Mouse (Mus musculus): ENCODE results near the gene Slc43a2.
"Not testable (repeated sequence)": the region's sequence is repeated elsewhere in the genome, so short reads cannot be mapped to it uniquely, and the experiment has no call there.

The Slc43a2 gene

DNA sequence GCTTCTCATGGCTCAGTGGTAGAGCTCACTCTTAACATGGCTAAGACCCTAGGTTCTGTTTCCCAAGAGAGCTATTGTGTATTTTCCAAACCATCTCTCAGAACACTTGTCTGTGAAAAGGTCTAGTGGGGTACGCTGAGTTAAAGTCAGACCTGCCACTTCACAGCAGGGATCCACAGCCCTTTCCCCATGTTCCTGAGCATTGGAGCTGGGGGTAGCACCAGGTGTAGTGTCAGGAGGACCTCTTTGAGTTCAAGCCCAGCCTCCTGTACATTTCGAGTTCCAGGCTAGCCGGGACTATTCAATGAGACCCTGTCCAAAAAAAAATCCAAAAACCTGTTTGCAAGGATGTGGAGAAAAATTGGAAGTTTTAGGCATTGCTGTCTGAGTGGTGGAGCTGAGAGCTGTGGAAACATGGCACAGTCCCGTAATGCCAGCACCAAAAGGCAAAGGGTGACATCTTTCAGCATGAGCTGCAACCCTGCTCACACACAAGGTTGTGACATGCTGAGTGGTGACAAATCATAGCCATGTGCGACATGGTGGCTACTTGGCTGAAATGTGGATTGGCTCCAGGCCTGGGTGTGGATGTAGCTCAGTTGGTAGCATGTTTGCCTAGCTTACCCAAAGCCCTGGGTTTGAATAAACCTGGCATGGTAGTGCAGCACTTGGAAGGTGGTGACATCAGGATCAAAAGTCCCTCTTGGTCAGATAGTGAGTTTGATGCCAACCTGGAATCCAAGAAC, 43.1 kb downstream of the Slc43a2 start:
- DNase-seq: no peak

DNA sequence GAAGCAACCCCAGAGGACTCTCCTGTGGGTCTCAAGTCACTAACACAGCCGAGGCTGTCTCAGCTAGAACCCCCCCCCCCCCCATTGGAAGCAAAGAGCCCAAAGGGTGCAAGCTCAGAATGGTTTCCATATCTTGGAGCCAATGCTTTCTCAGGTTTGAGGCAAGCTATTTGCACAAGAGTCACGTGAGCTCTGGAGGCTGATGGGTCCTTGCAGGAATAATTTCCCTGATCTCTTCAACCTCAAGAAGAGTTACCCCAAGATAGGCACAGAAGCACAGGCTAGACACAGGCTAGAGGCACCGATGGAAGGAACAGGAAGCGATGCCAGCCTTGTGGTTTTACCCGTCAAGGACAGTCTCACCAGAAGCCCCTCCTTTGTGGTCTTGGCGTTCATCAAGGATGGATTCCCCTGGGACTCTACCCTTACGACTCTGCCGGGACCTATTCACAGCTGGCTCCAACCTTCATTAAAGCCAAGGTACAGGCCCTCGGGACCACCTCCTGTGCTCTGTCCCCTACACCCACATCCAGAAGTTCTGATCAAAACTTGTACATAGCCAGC, 44.1 kb downstream of the Slc43a2 start:
- no peak for DNase-seq

DNA sequence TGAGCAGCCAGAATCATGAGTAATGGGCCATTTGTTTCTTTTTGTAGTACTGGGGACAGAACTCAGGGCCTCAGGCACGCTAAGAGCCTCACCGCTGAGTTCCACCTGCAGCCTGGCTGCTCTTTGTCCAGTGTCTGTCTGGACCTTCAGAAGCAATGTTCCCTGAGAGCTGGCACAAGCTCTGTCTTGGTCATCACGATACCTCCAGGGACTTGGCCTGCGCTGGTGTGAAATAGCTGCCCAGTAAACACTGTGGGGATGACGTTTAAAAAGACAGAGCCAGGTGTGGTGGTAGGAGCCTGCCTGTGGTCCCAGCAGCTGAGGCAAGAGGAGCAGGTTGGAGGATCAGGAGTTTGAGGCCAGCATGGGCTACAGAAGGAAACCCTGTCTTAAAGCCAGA, 47.1 kb downstream of the Slc43a2 start:
- DNase-seq: no peak

DNA sequence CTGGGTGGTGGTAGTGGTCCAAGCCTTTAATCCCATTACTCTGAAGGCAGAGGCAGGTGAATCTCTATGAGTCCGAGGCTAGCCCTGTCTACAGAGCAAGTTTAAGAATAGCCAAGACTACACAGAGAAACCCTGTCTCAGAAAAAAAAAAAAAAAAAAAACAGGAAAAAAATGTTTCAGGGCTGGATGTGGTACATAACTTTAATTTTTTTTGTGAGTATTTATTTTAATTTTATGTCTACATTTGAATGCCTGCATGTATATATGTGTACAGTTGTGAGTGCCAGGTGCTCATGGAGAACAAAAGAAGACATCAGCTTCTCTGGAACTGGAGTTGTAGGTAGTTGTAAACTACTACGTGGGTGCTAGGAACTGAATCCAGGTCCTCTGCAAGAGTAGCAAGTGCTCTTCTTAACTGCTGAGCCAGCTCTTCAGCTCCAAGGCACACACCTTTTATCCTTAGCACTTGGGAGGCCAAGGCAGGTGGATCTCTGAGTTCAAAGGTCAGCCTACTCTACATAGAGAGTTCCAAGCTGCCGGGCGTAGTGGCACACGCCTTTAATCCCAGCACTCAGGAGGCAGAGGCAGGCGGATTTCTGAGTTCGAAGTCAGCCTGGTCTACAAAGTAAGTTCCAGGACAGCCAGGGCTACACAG, 50.1 kb downstream of the Slc43a2 start:
- no peak for DNase-seq

DNA sequence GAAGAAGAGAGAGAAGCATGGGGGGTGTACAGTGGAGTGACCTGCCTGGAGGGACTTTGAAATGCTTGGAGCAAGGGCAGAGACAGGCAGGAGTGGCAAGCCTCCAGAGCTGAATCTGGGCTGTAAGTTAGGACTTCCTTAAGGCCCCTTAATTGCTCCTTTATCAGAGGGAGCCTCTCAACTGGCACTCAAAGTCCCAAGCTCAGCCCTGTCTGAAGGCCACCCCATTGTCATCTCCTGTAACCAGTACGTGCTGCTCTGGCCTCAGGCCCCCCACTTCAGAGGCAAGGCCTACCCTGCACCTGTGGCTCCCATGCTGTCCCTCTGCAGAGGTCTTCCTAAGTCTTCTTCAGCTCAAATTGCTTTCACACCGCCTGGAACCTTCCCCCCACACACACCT, 52.0 kb downstream of the Slc43a2 start:
- DNase-seq: no peak

DNA sequence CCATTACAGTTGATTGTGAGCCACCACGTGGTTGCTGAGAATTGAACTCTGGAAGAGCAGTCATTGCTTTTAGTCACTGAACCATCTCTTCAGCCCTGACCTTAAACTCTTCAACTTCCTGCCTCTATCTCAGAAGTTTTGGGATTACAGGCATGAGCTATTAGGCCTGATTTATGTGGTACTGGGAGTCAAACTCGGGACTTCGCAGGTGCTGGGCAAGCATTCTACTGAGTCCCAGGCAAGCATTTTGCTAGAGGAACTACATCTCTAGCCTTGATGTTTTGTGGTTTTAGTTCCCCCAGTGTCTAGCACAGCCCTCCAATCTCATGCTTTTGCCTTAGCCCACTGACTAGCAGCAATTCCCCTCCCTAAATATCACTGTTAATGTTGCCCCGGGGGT, 53.6 kb downstream of the Slc43a2 start:
- DNase-seq: no peak

DNA sequence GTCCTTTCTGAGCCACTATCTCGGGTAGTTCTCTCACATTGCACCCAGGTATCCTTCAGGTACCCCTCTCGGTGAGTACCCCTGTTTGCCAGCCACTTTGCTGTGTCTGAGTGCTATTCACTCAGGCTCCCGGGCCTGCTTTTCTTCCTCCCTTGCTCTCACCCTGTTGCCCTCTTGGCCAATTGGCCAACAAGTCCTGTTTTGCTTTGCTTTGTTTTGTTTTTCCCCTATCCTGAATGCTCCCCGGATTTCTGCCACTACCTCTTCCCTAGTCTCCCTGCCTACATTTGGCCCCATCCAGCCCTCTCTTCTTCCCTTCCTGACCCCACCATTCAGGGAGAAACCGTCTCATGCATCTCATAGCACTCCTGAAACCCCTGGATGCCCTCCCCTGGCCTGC, 54.5 kb downstream of the Slc43a2 start:
- DNase-seq: no peak

DNA sequence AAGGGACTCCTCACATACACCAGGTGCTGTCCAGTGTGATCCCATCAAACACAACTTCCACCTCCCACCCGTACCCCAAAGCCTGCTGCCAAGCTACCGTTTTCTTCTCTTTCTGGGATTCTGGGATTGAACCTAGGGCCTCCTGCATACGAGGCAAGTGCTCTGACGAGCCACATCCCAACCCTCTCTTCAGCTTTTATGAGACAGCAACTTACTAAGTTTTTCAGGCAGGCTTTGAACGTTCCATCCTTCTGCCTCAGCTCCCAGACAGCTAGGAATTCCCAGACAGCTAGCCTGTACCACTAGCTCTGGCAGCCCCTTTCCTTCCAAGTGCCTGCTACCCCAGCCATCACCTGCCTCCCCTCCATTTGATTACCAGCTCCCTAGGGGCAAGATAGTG, 55.5 kb downstream of the Slc43a2 start:
- DNase-seq: no peak

DNA sequence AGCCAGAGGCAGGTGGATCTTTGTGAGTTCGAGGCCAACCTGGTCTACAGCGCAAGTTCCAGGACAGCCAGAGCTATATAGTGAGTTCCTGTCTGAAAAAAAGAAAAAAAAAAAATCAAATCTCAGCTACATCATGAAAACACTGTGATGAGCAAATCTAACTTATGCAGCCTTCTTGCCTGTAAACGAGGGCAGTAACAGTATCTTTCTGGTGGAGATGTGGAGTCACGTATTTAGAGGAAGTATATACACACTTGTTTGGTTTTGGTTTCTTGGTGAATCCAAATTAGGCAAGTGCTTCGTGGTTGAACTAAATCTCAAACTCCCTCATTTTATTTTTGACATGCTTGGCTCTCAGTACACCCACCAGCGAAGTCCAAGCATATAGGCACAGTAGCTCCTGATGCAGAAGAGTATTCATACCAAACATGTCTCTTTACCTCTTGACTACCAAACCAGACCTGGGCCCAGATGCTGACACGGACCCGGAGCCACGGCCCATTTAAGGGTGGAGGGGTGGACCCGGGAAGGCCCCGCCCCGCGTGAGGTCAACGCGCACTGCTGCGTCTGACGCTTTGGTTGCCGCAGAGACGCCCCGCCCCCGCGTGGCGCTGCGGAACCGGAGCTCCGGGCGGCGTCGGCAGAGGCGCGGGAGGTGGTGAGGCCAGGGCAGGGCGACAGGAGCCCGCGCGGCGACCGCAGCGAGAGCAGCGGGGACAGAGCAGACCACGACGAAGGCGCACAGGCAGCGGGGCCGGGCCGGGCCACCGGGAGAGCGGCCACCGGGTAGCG, 56.2 kb downstream of the Slc43a2 start, which contains the start of gene Pitpna:
TSS of gene Pitpna (plus strand) at position 605 of the 792 bp plus-strand sequence.
- DNase-seq: peak; percentile 96

DNA sequence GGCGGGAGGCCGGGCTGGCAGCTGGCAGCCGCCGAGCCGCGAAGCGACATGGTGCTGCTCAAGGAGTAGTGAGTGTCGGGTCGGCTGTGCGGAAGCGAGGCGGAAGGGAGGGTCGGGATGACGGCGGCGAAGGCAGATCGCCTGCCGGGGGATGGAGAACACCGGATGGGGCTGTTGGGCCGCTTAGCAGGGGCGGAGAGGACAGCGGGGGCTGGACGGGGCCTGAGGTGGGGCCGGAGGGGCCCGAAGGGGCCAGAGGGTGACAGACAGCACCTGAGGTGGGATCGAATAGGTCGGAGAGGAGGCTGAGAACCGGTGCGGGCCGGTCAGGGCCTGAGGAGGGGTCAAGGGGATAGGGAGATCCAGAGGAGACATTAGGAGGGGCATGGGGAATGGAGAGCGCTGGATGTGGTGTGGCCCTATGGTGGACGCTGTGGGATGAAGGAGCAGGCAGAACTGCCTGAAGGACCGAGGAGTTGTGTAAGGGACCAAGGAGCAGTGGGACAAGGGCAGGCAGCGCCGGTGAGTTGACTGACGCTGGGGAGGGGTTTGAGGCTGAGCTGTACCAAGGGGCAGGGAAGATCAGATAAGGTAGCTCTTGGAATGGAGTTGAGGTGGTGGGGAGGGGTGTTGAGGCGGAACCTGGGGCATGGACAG, 56.9 kb downstream of the Slc43a2 start:
- no peak for DNase-seq

DNA sequence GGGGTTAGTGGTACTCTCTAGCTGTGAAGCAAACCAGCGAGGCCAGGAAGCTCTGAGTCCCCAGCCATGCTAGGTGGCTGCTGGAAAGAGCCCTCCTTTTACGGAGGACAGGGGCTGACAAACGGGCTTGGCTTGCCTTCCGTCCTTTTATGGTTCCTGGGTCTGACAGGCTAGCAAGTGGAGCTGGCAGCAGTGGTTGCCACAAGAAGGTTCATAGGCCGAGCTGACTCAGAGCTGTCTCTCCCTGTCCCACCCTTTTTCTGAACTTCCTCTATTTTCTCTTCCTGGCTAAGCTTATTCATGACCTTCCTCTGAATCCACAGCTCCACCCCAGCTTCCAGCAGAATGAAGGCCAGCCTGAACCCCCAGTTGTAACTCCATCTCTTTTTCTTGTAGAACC, 61.1 kb downstream of the Slc43a2 start:
- peak; percentile 26 for DNase-seq

DNA sequence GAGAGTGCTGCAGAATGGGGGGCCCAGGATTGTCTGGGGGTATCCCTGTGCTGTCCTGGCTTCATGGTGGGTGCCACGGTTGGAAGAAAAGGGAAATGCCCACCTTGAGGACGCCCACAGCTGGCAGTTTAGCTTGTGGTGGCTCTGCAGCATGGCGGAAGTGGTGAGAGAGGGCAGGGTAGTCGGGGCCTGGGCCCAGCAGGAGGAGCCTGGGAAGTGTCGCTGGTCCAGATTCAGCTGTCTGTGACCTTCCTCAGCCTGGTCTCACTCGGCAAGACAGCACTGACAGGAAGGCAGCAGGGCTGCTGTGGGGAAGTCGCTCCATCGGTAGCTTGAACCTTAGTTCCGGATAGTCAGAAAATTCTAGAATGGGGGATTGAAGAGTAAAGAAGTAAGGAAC, 62.9 kb downstream of the Slc43a2 start:
- no peak for DNase-seq

DNA sequence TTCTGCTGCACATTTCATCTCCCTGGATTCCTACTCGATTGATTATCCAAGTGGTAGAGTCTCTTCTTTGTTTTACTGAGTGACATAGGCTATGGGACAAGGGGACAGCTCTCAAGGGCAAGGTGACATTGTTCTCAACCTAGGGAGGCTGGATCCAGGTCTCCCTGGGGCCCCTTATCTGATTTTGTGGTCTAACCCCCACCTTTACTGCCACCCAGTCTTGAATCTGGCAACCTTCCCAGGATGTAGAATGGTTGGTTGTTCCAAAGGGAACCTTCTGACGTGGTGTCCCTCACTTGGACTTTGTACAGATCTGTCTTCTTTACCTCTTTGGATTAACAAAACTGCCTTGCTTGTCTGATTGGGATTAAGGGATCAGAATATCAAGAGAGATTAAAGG, 63.9 kb downstream of the Slc43a2 start:
- DNase-seq: no peak

DNA sequence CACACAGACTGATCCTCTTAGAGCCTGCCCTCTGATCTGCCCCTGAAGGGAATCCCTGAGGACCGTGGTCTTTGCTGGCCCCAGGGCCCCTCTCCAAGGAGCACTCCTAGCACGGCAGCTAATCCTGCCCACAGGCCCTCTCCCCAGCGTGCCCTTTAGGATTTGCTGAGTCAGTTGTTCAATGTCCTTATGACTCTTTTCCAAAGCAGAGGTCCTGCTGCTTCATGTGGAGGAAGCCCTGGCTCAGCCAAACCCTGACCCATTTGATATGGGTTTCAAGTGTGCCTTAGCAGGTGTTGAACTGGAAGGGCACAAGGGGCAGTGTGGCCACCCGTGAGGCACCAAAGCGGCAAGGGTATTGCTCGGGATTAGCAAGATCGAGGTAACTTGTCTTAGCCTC, 64.3 kb downstream of the Slc43a2 start:
- no peak for DNase-seq

DNA sequence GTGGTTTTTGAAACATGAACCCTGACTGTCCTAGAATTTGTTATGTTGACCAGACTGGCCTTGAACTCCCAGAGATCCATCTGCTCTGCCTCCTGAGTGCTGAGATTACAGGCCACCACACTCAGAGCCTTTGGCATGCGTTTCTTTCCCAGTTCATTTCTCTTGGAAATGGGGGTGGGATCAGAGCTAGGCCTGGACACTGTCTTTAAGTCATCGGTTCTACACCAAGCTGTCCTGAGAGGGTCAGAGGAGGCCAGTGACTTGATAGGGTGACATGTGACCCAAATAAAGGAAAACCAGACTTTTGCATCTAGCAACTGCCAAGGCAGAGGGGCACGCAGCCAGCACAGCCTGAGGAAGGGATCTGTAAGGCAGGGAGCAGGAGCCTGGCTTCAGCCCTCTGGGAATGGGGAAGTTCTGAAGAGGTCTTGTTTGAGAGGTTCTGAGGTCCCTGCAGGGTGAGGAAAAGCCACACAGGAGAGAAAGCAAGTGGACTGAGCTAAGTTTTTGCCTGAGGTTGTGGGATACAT, 65.3 kb downstream of the Slc43a2 start:
- DNase-seq: no peak

DNA sequence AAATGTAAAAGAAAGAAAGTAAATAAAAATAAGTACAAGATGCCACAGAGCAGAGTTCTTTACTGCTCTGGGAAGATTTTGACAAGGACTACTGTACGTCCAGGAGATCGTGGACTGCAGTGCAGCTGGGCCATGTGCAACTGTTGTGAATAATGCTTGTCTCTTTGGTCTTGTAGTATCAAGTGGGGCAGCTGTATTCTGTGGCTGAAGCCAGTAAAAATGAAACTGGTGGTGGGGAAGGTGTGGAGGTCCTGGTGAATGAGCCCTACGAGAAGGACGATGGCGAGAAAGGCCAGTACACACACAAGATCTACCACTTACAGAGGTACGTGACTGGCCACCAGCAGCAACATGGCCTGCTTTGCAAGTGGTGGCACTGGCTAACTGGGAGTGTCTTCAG, 66.5 kb downstream of the Slc43a2 start:
- no peak for DNase-seq

DNA sequence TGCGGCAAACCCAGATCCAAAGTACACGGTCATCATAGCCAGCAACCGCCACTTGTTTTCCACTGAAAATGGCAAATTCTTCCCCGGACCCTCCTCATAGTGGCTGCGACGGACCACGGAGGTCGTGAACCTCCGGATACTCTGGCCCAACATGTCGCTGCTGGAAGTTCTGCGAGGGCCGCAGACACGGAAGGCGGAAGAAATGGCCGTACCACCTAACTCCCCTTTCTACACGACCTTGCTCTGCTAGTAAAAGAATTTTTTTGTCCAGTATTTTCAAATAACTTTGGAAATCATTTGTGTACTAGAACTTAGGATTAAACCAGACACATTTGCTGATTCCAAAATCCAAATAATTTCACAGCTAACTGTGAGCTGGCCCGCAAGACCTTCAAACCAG, 68.3 kb downstream of the Slc43a2 start:
- DNase-seq: not testable (repeated sequence)

DNA sequence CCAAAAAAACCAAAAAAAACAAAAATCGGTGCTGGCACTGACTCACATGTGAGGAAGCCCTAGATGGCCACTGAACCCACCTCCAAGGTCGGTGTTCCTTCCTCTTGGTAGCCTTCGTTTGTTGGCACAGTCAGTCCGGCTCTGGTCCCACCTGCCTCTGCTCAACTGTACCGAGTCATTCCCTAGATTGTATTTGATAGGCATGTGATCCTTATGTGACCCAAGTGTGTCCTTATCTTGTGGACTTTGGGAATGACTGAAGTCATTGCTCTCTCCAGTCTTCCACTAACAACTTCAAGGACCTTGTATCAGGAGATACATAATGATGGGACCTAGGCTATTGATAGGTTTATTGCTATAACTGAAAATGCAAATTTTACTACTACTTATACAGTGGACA, 73.3 kb downstream of the Slc43a2 start:
- no peak for DNase-seq

DNA sequence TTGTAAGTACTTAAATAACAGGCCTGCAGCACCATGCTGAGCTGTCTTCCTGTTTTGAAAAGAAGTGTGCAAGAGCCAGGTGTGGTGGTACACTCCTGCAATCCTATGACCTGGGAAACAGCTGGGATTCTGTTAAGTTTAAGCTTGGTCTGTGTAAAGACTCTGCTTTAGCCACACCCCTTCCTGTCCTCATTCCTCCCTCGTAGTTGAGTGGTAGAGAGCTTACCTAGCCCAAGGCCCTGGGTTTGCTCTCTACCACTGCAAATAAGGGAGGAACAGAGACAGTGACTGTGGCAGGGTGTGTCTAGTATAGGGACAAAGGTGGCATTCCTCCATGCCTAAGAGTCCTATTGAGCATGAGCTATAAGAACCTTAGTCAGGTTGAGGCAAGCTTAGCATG, 73.8 kb downstream of the Slc43a2 start:
- no peak for DNase-seq

DNA sequence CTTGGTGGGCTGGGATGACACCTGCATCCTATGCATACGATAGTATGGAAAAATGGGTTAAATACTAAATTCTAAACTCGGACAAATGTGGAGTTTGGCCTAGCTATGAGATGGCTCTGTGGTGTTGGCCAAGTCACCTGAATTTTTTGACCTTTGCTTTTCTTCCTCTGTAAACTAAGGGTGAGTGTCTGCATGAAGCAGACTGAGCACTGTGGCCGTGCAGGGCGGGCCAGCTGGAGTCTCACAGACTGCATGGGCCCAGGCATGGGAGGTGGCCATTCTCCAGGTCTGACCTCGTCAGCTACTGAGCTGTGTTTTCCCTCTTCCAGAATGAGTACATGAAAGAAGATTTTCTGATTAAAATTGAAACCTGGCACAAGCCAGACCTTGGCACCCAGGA, 77.3 kb downstream of the Slc43a2 start:
- DNase-seq: no peak

DNA sequence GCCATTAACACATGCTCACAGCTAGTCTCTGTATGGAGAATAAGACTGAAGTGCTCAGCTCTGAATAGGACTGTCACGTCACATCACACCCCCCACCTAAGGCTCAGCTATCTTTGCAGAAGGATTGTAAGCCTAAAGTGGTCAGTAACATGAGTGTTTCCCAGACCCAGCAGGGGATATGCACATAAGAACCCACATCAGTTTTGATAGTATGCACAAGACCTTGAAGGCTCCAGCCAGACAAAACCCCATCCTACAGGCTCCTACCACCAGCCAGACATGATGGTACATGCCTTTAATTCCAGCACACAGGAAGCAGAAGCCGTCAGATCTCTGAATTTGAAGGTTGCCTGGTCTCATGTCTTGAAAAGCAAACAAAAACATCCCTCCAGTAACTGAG, 78.5 kb downstream of the Slc43a2 start:
- no peak for DNase-seq

DNA sequence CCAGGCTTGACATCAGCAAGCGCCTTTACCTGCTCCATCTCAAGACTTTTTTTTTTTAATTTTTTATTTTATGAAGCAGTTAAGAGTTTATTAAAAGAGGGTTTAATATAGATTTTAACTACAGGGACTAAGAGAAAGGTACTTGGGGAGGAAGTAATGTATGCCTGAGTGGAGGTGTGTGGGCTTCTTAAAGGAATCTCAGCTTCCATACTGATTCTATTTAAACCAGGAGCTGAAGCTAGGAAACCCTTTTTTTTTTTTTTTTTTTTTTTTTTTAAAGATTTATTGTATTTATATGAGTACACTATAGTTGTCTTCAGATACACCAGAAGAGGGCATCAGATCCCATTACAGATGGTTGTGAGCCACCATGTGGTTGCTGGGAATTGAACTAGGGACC, 83.3 kb downstream of the Slc43a2 start:
- DNase-seq: no peak

DNA sequence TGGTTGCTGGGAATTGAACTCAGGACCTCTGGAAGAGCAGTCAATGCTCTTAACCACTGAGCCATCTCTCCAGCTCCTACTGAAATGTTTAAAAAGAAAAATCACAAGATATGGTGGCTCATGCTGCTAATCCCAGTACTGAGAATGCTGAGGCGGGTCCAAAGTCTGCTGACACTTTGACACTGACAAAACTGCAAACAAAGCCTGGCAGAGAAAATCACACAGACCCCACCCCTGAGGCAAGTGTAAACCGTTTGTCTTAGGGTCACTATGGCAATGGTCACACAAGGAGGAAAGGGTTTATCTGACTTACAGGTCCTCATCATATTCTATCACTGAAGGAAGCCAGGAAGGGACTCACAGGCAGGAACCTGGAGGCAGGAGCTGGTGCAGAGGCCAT, 84.1 kb downstream of the Slc43a2 start:
- no peak for DNase-seq

All from layer of hippocampus, adult 9-11 months (tissue).